Mouse (Mus musculus): Measurements from ENCODE around the gene Gm5089.

Gm5089 gene

DNA sequence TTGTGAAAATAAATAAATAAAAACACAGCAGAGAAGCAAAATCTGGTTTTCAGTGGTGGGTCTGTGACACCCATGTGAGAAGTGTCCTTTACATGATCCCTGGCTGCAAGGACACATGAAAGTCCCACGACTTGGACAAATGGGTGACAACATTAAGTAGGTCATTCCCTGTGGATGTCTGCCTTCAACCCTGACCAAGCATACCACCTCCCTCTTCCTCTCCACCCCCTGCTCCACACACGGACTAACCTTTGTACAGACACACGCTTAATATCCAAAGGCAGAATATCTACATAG is 65.7 kb downstream of the Gm5089 start:
- DNase-seq = peak; percentile 67

Measured in cerebellum, adult 9-11 months (tissue).